Comparison of ENCODE assay signal across 7 mouse cellular contexts in the genomic region with DNA sequence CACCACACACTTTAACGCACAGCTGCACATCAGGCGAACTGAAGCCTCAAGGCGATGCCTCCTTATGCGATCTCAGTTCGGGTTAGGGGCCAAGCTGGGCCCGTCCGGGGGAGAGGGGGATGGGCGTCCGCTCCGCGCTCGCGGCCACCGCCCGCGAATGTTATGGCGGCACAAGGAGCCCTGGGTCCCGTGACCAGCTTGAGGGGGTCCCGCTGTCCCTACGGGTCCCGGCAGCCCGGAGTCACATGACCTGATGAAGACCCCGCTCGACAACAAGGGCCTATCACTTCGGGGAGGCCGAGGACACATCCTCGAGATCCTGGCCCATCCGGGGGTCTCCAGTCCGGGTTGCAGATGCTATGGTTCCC. TPM values are rescaled to one million over a fixed set of nuclear protein-coding genes. Genes with fewer than 3 reads are reported as not detected.
DNase-seq lines count a peak whose midpoint lies in the region; ATAC-seq and TF ChIP-seq lines count a peak whose summit lies in the region.

No protein-coding gene starts in this region.

- intact Hi-C loops in left cerebral cortex, adult 2 months (cut with DNase I) = loop anchor here (1.0 to 5.0 kb wide), 3 partner anchors 55 to 207 kb away; a partner anchor contains a TSS
- intact Hi-C loops in left cerebral cortex, postnatal 36 days (cut with DNase I) = loop anchor here (1.0 to 2.0 kb wide), 2 partner anchors 57 to 63 kb away; a partner anchor contains a TSS

- H3K9me3 ChIP-seq in intestine, postnatal 0 days (ENCODE audit: control insufficient read depth) = no peaks in the 10 kb centered on the region
- no peaks in the 10 kb centered on the region for H3K9me3 ChIP-seq in megakaryocyte, embryonic 14.5 days

- peak overlapping the region; percentile 88 for H3K4me3 ChIP-seq in left cerebral cortex, adult 2 months
- peak overlapping the region; percentile 91 for H3K4me3 ChIP-seq in embryonic fibroblast, embryonic 13.5 days (ENCODE audit: insufficient read depth, low read length)
- H3K4me3 ChIP-seq in intestine, postnatal 0 days (ENCODE audit: low read depth, low read length) = peak overlapping the region; percentile 93
- H3K4me3 ChIP-seq in megakaryocyte, embryonic 14.5 days (replicated peaks) = peak overlapping the region; percentile 93

- no peak for TF ChIP-seq POLR2A in embryonic fibroblast, embryonic 13.5 days (IDR thresholded peaks at IDR 0.05; ENCODE audit: low read depth, low read length)

- H3K36me3 ChIP-seq in intestine, postnatal 0 days (ENCODE audit: control insufficient read depth, insufficient read depth) = peaks cover 30% of the 10 kb centered on the region
- peaks cover 2% of the 10 kb centered on the region for H3K36me3 ChIP-seq in megakaryocyte, embryonic 14.5 days (replicated peaks; ENCODE audit: low read length)

- peak in 1 of 2 experiments; percentile 46 for DNase-seq in left cerebral cortex, adult 2 months (ENCODE audit: extremely low spot score in 1 of 2, low spot score in 2 of 2)
- no peak for DNase-seq in left cerebral cortex, postnatal 36 days (ENCODE audit: low spot score in 2 of 2)
- peak; percentile 18 for DNase-seq in T-cell, adult 2 months (ENCODE audit: low spot score)
- DNase-seq in ovary, adult 18-20 months (ENCODE audit: low spot score) = no peak

- peaks cover 5% of the 10 kb centered on the region; the same call in 1 of the 2 replicates for H3K4me1 ChIP-seq in embryonic fibroblast, embryonic 13.5 days (ENCODE audit: control insufficient read depth, insufficient read depth, low read length)
- no peaks in the 10 kb centered on the region for H3K4me1 ChIP-seq in intestine, postnatal 0 days (replicated peaks; ENCODE audit: control insufficient read depth, insufficient read depth, low read length)
- peaks cover 6% of the 10 kb centered on the region for H3K4me1 ChIP-seq in megakaryocyte, embryonic 14.5 days

- H3K27me3 ChIP-seq in intestine, postnatal 0 days (replicated peaks; ENCODE audit: control insufficient read depth, insufficient read depth, low read length) = no peaks in the 10 kb centered on the region
- peaks cover 13% of the 10 kb centered on the region for H3K27me3 ChIP-seq in megakaryocyte, embryonic 14.5 days (replicated peaks)

- peak overlapping the region; percentile 81 for H3K27ac ChIP-seq in left cerebral cortex, adult 2 months
- H3K27ac ChIP-seq in embryonic fibroblast, embryonic 13.5 days (ENCODE audit: insufficient read depth, low read length) = no peak overlapping the region
- peak overlapping the region; percentile 78 for H3K27ac ChIP-seq in intestine, postnatal 0 days (ENCODE audit: low read depth, low read length)

- ATAC-seq in intestine, postnatal 0 days = peak; percentile 23

- H3K9ac ChIP-seq in intestine, postnatal 0 days (ENCODE audit: low read depth, low read length) = peak overlapping the region; percentile 81

- TF ChIP-seq CTCF in left cerebral cortex, adult 2 months (IDR thresholded peaks at IDR 0.05) = no peak
- TF ChIP-seq CTCF in embryonic fibroblast, embryonic 13.5 days (IDR thresholded peaks at IDR 0.05; ENCODE audit: borderline replicate concordance, insufficient read depth, low read length) = no peak
- no peak for TF ChIP-seq CTCF in intestine, postnatal 0 days (IDR thresholded peaks at IDR 0.05; ENCODE audit: low read depth)

- H3K4me2 ChIP-seq in intestine, postnatal 0 days (replicated peaks; ENCODE audit: low read depth) = peak overlapping the region; percentile 90

- under 1% methylated on average over 29 of the region's 29 CpGs for WGBS in intestine, postnatal 0 days

RNA-seq across cellular contexts. Expression of a gene that starts 0.9 kb away (rescaled TPM):
- 100 to 1,000 TPM; 120 to 129 TPM for total RNA-seq in left cerebral cortex, adult 2 months (2021)
- 100 to 1,000 TPM; 136 to 140 TPM for total RNA-seq in left cerebral cortex, postnatal 36 days (2021)
- polyA plus RNA-seq in embryonic fibroblast, embryonic 13.5 days (2011; ENCODE audit: insufficient read length, low read depth, missing spikeins) = 713 and 939 TPM in 2 replicates
- 1,058 and 1,193 TPM in 2 replicates for polyA plus RNA-seq in intestine, postnatal 0 days (2015; fragmentation: Nextera tagmentation; extraction: Ambion mirVana)
- 15.0 TPM in 1 of 2 replicates, not detected in the other for polyA plus RNA-seq in megakaryocyte, embryonic 14.5 days (2012; ENCODE audit: insufficient read depth, low replicate concordance)

RNA-seq across cellular contexts. Expression of a gene that starts 57.3 kb away (rescaled TPM):
- total RNA-seq in left cerebral cortex, adult 2 months (2021) = 10 to 100 TPM; 19.0 to 20.8 TPM
- total RNA-seq in left cerebral cortex, postnatal 36 days (2021) = 10 to 100 TPM; 16.9 to 17.8 TPM
- polyA plus RNA-seq in embryonic fibroblast, embryonic 13.5 days (2011; ENCODE audit: insufficient read length, low read depth, missing spikeins) = 36.8 and 41.0 TPM in 2 replicates
- 28.9 and 29.9 TPM in 2 replicates for polyA plus RNA-seq in intestine, postnatal 0 days (2015; fragmentation: Nextera tagmentation; extraction: Ambion mirVana)
- polyA plus RNA-seq in megakaryocyte, embryonic 14.5 days (2012; ENCODE audit: insufficient read depth, low replicate concordance) = 0.85 and 1.3 TPM in 2 replicates

Comparison
In these comparisons a context has a peak if more than half of its experiments do, and no peak if none do; other contexts are left out.
1. RNA of a gene that starts 0.9 kb away (polyA plus RNA-seq): 1,058 to 1,193 TPM in intestine, postnatal 0 days and 713 to 939 TPM in embryonic fibroblast, embryonic 13.5 days; 15.0 TPM in megakaryocyte, embryonic 14.5 days; every median in the first group is over 10 times any median in the second.
2. RNA of a gene that starts 57.3 kb away (polyA plus RNA-seq): 36.8 to 41.0 TPM in embryonic fibroblast, embryonic 13.5 days and 28.9 to 29.9 TPM in intestine, postnatal 0 days; 0.85 to 1.3 TPM in megakaryocyte, embryonic 14.5 days; every median in the first group is over 10 times any median in the second.
3. Peak in every context shown above with its lines, with median percentiles within 50 percentile points of each other: H3K4me3 ChIP-seq.